Mouse (Mus musculus) spleen, postnatal 4 days (tissue): ENCODE data around the gene Ran.
A peak's percentile ranks its signal among the peaks of the same experiment; 100 is the strongest.
"Not testable (repeated sequence)": the region's sequence is repeated elsewhere in the genome, so short reads cannot be mapped to it uniquely, and the experiment has no call there.

ENCODE experiments used
- DNase-seq, 2 experiments: peaks; one replicate each; pipeline ENCODE4 v3.0.0; 2022; ENCODE audit warnings: low spot score in 2 of 2

Gene Ran

DNA sequence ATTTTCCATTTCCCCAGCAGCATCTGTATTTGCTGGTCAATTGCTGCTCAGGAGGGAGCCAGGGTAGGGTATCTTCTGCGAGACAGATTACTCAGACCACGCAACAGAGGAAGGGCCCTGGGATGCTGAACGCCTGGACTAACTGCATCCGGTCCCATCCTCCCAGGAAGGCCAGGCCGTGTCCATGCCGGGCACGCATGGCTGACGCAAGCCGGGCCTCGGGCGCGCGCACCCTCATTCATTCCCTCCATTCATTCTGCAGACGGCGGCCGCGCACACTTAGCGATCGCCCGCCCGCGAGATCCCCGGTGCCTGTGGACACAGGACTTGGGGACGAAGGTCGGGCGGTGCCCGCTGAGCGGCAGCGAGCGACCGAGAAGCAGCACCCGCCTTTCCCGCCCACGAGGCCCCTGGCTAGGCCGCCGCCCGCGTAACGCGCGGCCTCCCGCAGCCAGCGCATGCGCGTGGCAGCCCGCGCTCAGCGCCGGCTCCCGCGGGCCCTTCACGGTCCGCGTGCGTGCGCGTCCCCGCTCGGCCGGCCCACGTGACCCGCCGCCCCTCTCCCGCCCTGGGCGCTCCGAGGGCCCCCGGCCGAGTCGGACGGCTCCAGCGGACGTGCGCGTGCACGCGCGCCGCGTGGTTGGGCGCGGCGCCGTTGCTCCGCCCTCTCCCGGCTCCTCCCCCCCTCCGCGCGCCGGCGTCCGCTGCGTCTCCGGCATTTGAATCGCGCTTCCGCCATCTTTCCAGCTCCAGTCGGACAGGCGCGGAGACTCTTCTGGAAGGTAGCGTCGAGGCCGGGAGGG lies at the start of gene Ran:
Gene Ran, plus strand, starts transcription at position 573 of the 803 bp plus-strand sequence.
- DNase-seq: peak; percentile 94 to 97

- no peak for DNase-seq
These were observed 49.0 kb upstream of the Ran start for GRCm38 (mm10) chr5:128970878-128971277.

- peak; percentile 49 to 84 for DNase-seq
These were observed 48.6 kb upstream of the Ran start for GRCm38 (mm10) chr5:128971298-128971697.

GRCm38 (mm10) chr5:128976266-128976665 lies 43.6 kb upstream of the Ran start:
- DNase-seq: no peak

GRCm38 (mm10) chr5:128977466-128977865 lies 42.4 kb upstream of the Ran start:
- not testable (repeated sequence) for DNase-seq

DNA sequence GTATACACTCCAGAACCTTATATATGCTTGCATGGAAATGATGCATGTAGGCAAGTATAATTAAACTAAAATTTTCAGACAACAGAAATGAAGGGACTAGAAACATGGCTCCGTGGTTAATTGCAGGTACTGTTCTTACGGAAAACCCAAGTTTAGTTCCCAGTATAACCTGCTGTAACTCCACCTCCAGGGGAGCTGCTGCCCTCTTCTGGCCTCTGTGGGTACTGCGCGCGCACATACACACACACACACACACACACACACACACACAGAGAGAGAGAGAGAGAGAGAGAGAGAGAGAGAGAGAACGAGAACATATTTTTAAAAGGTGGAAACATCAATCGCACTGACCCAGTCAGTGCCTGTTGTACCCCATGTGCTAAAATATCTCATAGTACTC lies 40.9 kb upstream of the Ran start:
- no peak for DNase-seq

DNA sequence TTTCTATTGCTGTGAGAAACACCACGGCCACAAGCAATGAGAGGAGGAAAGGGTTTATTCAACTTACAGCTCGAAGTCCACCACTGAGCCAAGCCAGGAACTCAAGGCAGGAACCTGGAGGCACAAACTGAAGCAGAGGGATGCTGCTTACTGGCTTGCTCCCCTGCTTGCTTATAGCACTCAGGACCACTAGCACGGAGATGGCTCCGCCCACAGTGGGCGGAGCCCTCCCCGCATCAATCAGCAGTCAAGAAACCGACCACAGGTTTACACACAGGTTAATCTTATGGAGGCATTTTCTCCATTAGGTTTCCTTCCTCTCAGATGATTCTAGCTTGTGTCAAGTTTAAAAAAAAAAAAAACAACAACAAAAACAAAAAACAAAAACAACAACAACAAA lies 39.0 kb upstream of the Ran start:
- no peak for DNase-seq

GRCm38 (mm10) chr5:128981607-128982006 lies 38.3 kb upstream of the Ran start:
- peak; percentile 69 to 89 for DNase-seq

DNA sequence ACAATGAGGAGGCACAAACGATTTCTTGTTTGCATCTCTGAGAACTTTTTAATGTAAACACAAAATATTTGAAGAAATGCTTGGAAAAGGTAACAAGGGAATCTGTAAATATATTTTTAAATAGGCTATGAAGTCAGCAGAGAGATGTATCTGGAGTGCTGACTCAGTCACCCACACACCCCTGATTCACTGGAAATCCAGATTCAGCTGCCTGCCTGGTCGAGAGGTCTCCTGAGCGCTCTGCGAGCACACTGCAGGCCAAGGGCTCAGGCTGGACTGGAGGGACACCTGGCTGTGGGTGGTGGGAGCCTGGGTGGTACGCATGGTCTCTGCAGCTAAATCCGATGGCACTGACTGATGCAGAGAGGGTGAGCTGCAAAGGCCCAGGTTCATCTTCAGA lies 35.3 kb upstream of the Ran start:
- no peak for DNase-seq

DNA sequence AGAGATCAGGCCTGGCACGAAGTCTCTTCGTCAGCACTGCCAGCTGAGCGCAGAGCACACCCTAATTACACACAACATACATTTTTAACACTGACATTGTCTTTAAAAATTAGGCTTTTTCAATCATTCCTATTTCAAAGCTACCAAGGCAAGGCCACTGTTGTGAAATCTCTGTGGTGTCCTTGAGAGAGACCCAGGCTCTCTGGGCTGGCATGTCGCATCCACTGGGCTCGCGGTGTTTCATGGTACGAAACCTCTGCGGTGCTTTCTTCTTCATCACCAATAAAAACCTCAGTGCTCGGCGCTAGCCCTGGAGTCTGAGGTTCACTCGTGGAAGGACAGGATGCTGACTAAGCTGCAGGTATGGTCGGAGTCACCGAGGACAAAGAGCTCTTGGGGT lies 33.9 kb upstream of the Ran start:
- DNase-seq: no peak

DNA sequence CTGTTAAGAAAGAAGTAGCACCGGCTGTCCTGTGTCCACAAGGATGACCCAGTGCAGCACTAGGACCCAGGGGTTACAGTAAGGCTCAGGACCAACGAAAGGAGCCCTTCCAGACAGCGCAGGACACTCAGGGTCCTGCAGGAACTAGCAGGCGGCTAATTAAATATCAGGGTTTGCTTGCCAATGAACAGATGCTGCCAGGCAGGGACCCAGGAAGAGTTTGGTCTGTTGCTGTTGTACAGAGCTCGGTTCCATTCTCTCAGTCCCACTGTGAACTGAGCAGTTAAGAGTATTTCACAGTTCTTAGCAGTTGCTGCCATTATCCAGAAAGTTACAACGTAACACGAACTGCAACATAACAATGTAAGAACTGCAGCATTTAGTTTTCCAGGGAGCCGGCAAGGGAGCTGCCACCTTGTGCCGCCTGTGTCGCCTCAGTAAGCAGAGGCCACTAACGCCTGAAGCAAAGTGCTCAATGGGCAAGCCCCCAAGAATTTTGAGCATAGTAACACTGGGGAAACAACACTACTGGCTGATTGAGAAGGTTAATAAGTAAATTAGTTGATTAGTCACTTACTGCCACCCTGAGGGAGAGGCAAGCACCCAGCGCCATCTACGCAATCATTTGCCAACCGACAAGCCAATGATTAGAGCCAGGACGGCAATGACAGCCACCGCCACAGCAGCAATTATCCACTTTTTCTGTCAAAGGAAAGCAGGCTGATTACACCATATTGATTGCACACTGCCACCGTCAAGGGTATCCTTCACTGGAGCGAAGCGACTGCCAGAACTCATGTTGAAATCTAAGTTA lies 32.5 kb upstream of the Ran start:
- DNase-seq: no peak

- DNase-seq: peak; percentile 76 to 86
These were observed 19.0 kb upstream of the Ran start for GRCm38 (mm10) chr5:129000706-129001468.

DNA sequence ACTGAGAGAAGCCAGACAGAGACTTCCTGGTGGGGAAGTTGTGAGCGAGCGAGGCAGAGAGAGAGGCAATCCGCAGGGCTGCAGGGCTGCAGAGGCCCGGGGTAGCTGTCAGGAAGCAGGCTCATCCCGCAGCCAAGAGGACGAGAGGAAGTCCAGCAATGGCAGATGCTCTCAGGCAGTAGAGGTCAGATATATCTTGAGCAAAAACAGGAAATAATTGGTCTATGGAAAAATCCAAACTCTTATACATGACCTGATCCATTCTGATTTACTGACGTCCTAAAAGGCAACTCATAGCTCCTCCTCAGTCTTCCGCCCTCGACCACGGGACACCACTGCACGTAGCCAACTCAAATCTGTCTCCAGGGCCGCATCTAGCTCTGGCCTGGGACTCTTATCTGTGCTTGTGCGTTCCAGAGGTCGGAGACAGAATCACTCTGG lies 17.3 kb upstream of the Ran start:
- no peak for DNase-seq

DNA sequence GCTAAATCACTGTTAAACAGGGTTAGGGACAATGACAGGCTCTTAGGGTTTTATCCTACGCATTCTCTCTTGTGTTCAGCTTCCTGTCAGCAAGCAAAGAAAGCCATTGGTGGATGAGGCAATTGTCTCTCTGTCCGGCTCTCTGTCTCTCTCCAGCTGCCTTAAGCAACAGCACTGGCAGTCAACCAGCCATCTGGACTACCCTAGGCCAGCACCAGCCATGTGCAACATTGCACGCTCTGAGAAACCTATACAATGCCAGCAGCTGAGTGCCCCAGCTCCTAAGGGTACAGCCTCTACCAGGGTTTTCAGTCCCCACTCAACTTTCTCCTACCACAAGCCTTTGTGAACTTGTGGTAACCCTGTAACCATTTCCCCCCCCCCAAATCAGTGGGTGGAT lies 14.5 kb upstream of the Ran start:
- DNase-seq: no peak

- peak; percentile 62 to 76 for DNase-seq
These were observed 13.7 kb upstream of the Ran start for GRCm38 (mm10) chr5:129006031-129006788.

- peak; percentile 58 to 81 for DNase-seq
These were observed 12.5 kb upstream of the Ran start for GRCm38 (mm10) chr5:129007105-129007957.

DNA sequence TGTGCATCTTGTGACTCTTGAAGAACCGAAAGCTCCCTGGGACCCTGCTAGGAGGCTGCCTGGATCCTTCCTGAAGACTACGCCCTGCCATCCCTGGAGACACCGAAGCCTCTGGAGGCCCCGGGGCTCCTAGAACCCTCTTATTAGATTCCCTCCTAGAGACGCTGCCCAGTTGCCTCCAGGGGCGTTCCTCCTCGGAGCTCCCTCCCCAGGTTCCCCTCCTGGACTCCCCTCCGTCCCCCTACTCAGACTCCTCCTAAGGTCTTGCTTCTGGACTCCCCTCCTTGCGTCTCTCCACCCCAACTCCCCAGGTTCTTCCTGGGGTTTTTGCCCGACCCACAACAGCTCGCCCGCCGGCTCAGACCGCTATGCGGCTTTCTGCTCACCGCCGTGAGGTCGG lies 11.9 kb upstream of the Ran start:
- DNase-seq: no peak

- peak; percentile 96 to 98 for DNase-seq
These were observed 11.4 kb upstream of the Ran start, which contains the start of gene Stx2 for GRCm38 (mm10) chr5:129008412-129008826. Stx2 (minus strand) TSS chr5:129008574.

GRCm38 (mm10) chr5:129009577-129009976 lies 10.3 kb upstream of the Ran start:
- no peak for DNase-seq

DNA sequence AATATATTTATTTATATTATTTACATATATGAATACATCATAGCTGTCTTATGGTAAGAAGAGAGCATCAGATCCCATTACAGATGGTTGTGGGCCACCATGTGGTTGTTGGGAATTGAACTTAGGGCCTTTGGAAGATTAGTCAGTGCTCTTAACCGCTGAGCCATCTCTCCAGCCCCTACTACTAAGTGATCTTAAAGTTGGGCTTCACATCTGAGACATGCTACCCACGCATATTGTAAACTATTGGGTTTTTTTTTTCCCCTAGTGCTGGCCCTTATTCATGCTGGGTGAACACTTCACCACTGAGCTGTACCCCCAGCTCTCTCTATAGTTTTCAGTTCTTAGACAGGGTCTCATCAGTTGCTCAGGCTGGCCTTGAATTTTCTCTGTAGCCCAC lies 8.9 kb upstream of the Ran start:
- DNase-seq: no peak
